Mouse (Mus musculus): Measurements from ENCODE around the gene Ccrl2.

Ccrl2 gene

DNA sequence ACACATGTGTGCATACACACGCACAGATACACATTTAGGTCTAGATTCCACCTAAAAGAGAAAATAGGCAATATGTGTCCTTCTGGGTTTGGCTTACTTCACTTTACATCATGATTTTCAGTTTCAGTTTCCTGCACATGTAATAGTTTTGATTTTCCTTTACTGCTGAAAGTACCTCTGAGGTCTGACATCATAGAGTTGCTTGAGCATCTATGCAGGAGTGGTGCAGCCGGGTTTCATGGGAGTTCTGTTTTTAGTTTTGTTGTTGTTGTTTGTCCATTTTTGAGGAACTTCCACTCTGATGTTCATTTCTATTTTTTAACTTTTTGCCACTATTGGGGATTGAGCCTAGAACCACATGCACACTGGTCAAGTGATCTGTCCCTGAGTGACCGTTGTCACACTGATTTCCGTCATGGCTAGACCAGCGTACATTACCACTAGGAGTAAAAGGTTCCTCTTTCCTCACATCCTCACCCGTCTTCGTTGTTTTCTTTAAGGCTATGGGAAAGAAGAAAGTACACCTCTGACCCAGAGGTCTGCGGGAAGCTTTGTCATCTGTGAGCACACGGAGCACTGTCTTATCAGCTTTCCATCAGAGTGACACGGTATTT, 1.7 kb upstream of the Ccrl2 start:
- DNase-seq (ENCODE audit: low read depth, low spot score): no peak

DNA sequence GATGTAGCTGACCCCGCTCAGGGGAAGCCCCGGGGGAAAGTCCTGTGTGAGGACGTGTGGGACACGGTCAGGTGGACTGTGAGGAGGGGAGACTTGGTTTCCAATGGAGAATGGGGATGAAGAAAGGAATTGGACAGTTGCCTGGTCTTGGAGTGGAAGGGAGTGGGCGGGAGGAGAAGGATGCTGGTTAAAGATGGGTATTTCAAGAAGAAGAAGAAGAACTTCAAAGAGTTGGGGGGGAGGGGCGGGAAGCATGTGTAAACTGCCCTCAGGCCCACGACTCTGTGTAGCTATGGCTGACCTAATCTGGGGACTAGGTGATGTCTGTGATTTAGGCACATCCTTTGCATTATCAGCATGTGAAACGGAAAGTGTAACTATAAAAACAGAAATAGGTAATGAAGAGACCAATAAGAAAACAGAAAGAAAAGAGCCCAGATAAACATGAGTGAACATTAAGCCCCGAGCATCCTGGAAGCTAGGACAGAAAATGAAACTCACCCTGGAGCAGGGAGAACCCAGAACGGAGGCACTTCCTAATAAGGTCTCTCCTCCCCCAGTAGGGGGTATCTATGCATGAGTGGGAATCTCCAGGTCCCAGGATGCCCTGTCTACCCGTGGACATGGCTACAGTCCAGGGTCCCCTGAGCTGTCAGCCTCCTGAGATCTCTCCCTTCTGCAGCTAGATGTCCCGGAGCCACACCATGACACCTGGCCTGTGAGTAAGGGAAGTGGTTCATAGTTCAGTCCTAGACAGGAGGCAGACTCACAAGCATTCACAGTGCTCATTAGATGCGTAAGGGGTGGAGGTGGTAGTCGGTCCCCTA, 438 bp upstream of the Ccrl2 start:
- no peak for DNase-seq (ENCODE audit: low read depth, low spot score)

DNA sequence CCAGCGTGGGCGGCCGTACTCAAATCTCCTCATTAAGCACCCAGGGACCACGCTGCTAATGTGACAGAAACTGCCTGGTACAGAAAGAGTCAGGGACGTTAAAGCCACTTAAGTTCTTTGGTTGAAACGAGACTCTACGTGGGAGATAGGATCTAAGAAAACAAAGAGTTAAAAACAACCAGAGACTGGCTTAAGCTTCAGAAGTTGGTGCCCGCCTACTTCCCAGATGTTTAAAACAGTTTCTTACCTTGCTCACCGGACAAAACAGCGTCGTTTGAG, 861 bp downstream of the Ccrl2 start:
- peak; percentile 17 for DNase-seq (ENCODE audit: low read depth, low spot score)

DNA sequence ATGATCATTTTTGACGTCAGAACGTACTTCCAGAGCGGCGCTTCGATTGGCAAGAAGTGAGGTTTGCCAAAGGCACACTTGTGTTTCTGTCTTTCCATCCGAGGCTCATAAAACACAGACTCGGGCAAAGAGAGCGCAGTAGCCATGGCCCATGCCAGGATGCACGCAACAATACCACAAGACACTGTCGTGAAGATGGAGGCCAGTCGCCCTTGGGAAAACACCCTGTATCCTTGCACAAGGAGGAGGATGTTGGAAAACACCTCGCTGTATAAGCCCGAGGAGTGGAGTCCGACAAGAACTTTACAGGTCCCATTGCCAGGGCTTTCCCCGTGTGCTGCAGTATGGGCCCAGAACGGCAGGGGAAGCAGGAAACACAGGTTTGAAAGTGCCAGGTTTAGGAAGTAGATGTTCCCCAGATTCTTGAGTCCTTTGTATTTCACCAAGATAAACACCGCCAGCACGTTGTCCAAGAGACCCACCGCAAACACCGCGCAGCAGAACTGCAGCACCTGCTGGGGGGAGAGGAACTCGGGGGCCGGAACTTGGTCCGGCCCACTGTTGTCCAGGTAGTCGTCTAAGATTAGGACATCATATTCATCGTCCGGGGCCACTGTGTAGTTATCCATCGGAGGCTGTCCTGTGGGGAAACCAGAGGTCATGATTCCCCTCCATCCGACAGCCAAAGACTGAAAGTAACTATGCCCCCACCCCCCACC, 1.4 kb downstream of the Ccrl2 start:
- DNase-seq (ENCODE audit: low read depth, low spot score): no peak

DNA sequence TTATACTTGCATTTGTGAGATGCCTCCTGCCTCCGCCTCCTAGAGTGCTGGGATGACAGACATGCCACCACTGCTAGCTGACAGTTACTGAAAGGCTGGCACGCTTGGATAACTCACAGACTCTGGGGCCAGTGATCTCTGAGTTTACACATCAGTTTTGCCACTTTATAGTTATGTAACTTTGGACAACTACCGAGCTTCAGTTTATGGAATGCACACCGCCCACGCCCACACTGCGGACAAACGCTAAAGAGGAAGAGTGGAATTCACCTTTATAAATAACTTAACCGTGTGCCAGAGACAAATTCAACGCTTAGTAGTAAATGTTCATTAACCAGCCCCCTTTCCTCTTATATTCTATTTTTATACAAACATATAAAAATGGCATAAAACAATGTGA, 2.4 kb downstream of the Ccrl2 start:
- DNase-seq (ENCODE audit: low read depth, low spot score): no peak

DNA sequence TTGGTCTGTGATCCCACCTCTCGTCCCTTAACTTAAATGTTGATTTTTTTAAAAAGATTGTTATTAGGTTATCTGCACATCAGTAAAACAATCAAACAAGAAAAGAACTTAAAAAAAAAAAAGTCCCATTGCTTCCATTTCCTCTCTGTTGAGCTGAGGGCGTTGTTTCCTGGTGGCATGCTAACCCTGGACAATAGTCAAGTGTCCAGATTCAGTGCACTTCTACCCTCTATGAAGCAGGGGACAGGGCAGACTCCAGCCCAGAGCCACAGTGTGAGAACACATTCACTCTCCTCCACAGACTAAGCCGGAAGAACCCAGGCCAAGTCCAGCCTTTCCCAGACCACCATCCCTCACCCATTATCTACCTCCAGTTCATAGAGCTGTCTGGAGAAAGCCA, 8.9 kb downstream of the Ccrl2 start:
- no peak for DNase-seq (ENCODE audit: low read depth, low spot score)

DNA sequence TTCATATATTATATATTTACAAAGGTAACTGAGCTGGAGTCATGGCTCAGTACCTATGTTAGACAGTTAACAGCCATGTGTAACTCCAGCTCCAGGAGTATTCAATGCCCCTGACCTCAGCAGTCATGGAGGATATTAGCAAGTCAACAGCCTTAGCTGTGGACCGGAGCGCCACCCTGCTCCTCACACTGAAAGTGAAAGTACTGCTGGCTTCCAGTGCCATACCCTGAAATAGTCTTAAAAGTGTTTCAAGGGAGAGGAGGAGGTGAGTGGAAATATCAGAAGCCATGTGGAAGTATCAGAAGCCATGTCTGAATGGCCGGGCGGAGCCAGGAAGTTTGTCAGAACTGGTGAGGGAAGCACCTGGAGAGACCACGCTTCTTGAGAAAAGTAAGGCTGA, 10.1 kb downstream of the Ccrl2 start:
- no peak for DNase-seq (ENCODE audit: low read depth, low spot score)

DNA sequence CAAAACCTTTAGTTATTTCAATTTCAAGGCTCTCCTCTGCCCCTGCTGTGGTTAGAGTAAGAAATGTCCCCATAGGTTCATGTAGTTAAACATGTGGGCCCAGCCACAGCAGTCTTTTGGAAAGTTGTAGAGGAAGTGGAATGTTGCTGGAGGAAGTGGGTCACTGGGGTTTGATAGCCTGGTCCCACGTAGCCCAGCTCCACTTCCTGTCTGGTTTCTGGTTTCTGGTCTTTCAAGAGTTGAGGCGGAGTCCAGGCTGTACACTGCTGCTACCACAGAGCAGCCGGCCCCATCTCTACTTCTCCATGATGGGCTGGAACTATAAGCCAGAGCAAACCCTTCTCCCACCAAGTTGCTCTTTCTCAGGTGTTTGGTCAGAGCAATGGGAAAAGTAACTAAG, 11.1 kb downstream of the Ccrl2 start:
- DNase-seq (ENCODE audit: low read depth, low spot score): no peak

DNA sequence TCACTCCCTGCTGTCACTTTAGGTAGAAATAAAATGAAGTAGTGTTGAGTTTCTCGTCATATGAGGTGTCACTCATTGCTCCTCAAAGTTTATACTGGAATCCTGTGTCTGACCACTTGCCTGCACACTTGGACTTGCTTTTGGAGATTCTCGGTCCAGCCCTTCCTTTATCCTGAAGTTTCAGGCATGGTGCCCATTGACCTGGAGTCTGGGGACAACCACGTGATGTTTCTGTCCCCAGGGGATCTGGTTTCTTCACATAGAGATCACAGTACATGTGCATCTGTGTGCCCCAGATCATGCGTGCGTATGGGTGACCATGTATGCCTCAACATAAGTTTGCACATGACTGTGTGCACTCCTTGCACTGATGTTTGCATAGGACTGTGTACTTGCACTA, 15.1 kb downstream of the Ccrl2 start:
- DNase-seq (ENCODE audit: low read depth, low spot score): no peak

DNA sequence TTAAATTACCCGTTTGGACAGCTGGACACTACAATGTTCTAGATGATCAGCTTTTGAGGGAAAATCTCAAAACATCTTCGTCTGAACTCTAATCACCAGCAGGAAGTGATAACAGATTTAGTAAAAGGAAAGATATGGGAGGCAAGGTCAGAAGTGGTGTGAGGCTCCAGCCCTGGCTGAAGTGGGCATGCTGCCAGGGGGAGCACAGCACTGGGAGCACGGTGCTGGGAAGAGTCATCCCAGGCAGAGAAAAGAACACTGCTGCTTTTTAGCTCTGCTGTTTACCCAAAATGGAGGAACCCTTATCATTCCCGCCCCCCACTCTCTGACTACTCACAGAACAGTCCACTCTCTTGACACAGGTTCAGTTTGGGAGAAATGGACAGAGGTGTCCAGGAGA, 17.4 kb downstream of the Ccrl2 start:
- DNase-seq (ENCODE audit: low read depth, low spot score): no peak

DNA sequence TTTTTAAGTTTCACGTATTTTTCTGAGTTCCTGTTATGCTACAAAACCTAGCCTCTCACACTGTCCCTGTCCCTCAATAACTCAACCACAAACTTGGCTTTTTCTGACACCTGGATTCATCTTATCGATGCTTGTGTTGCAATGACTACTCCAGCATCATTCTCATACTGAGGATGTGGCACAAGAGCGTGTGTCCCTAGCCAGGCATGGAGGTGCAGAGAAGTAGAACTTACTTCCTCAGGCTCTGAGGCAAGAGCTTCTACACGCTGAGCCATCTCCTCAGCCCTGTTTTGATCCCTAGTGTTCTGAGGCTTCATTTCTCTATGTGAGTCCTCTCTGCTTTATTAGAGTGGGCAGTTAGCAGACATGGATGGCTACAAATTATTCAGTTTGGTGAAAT, 23.6 kb downstream of the Ccrl2 start:
- no peak for DNase-seq (ENCODE audit: low read depth, low spot score)

DNA sequence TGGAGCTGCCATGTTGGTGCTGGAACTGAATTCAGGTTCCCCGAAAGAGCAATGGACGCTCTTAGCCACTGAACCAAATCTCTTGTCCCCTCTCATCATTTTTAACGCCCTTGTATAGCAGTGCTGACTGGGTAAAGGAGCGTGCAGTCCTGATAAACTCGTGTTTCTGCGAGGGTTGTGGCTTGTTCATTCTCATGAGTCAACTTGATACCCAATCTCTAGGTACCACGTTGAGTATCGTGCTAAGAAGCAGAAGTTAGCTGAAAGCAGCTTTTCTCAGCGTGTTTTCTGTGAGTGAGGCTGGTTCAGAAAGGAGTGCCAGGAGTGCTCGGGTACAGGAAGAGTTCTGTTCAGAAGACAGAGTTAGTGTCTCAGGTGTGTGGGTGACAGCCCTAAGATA, 30.5 kb downstream of the Ccrl2 start:
- no peak for DNase-seq (ENCODE audit: low read depth, low spot score)

DNA sequence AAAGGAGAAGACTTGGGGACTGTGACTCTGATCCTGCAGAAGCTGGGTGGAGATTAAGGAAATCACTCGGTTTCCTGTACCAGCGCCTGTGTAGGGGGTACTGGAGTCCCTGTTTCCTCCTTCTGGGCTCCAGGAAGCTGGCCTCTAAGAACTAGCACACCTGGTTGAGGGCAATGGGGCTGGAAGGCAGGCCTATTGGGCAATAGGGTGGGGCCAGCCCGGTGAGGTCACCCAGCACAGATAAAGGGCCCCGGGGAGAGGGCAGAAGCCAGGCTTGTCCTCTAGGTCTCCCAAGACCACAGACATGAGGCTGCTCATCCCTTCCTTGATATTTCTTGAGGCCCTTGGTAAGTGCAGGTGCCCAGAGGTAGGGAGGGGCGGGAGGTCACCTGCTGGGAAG, 38.3 kb downstream of the Ccrl2 start, which contains the start of gene Ltf:
Ltf (plus strand) TSS at position 250 of the 400 bp plus-strand sequence.
- DNase-seq (ENCODE audit: low read depth, low spot score): no peak

DNA sequence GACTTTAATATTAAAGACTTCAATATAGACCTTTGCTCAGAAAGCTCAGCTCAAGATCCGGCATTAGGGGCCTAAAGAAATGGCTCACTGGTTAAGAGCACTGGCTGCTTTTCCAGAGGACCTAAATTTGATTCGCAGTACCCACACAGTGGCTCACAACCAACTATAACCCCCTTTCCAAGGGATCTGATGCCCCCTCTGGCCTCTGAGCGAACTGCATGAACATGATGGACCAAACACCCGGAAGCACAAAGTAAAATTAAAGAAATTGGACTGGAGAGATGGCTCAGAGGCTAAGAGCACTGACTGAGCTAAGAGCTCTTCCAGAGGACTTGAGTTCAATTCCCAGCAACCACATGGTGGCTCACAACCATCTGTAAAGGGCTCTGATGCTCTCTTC, 41.7 kb downstream of the Ccrl2 start:
- no peak for DNase-seq (ENCODE audit: low read depth, low spot score)

DNA sequence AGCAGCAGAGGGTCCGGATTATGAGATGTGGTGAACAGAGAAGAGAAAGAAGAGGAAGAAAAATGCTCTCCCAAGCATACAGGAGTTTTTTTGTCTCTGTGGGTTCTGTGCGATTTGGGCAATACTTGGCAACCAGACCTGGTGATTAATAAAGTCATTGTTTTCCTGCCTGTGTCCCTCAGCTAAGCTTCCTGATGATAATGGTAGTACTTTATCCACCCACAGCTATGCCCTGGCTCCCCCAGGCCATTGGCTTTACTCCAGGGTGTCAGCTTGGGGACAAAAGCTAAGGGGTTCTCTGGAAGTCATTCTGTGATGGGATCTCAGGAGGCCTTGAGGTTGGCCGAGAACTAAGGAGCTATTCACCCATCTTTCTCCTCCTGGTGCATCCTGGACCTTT, 45.3 kb downstream of the Ccrl2 start:
- no peak for DNase-seq (ENCODE audit: low read depth, low spot score)

DNA sequence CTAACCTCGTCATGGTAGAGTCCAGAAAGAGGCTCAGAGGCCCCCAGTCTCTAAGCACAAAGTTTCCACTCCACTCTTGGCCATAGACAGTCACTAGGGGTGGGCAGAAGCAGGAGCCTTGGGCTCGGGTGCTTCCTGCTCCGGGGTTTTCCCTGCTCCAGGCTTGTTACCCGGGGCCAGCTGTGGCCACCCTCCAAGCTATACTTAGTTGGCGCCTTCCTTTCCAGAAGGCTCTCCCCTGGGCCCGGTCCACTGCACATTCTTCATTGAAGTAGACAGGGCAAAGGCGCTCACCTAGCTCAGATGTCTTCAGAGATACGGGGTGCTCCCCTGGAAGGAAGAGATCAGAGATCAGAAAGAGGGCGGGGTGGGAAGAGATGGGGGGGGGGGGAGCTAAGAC, 45.8 kb downstream of the Ccrl2 start:
- no peak for DNase-seq (ENCODE audit: low read depth, low spot score)

DNA sequence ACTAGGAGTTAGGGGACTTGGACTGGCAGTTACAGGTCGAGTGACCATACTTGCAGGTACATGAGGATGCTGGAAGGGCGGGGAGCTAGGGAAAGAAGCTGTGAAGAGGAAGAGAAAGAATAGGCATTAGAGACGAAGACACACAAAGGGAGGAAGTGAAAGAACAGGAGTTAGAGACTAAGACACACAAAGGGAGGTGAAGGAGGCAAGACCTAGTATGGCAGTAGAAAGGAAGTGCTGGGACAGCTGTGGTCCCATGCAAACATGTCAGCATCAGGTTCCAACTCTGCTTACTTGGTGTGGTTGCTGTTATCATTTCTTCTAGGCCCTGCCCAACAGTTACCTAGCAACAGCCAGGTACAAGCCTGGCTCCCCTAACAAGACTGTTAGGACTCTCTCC, 47.6 kb downstream of the Ccrl2 start:
- DNase-seq (ENCODE audit: low read depth, low spot score): no peak

DNA sequence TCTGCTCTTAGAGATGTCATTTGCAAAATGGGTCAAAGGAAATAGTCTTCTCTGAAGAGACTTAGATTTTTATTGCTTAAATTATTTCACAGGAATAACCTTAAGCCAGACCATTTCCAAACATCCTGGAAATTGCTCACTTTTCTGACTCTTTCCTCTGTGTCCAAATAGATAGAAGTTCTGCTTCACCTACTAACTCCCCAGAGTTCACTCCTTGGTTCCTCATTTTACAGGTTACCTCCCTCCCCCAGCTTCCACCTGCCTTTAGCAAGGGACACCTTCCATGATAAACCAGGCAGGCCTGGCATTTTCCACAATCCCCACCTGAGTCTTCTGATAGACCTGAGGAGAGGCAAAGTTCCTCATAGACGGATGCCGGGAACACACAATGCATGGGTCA, 50.8 kb downstream of the Ccrl2 start:
- DNase-seq (ENCODE audit: low read depth, low spot score): no peak
